Mouse (Mus musculus) liver, embryonic 14.5 days (tissue): Measurements from ENCODE around the gene Gstm4.
"Not testable (repeated sequence)": the region's sequence is repeated elsewhere in the genome, so short reads cannot be mapped to it uniquely, and the experiment has no call there.

Experiments
- CTCF ChIP-seq: IDR thresholded peaks from 2 replicates; pipeline ENCODE4 v1.5.1; 2016; ENCODE audit warnings: antibody characterized with exemption, low read depth, control low read depth
- EP300 ChIP-seq: IDR thresholded peaks from 2 replicates; pipeline ENCODE4 v1.6.1; 2016; ENCODE audit warnings: antibody characterized with exemption, low read depth

GRCm38 (mm10) chr3:108020351-108021022 lies 24.2 kb downstream of the Gstm4 start:
- TF ChIP-seq CTCF, EP300: not testable (repeated sequence)
